Mouse (Mus musculus) liver, embryonic 14.5 days (tissue): ENCODE results near the gene Abca7.

Experiments
- CTCF ChIP-seq: IDR thresholded peaks from 2 replicates; pipeline ENCODE4 v1.5.1; 2016; ENCODE audit warnings: antibody characterized with exemption, low read depth, control low read depth
- EP300 ChIP-seq: IDR thresholded peaks from 2 replicates; pipeline ENCODE4 v1.6.1; 2016; ENCODE audit warnings: antibody characterized with exemption, low read depth

DNA sequence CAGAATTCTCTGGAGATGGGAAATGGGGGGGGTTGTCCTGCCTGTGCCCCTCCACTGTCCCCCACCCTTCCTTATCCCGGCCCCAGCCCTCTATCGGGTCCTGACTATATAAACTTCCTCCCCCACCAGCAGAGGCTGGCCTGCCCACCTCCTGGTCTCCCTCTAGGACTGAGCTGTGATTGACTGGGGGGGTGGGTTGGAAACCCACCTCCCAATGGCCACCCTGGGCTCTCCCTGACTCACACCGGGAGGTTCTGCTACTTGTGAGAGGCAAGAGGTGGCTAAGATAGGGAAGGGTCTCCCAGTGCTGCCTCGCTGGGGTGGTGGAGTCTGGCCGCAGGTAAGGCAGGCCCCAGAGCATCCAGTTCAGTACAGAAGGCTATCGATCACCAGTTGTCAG is 48.8 kb upstream of the Abca7 start:
- TF ChIP-seq EP300 (no peak), CTCF (no peak)
